ENCODE assay signal across 26 mouse cellular contexts in the genomic region with DNA sequence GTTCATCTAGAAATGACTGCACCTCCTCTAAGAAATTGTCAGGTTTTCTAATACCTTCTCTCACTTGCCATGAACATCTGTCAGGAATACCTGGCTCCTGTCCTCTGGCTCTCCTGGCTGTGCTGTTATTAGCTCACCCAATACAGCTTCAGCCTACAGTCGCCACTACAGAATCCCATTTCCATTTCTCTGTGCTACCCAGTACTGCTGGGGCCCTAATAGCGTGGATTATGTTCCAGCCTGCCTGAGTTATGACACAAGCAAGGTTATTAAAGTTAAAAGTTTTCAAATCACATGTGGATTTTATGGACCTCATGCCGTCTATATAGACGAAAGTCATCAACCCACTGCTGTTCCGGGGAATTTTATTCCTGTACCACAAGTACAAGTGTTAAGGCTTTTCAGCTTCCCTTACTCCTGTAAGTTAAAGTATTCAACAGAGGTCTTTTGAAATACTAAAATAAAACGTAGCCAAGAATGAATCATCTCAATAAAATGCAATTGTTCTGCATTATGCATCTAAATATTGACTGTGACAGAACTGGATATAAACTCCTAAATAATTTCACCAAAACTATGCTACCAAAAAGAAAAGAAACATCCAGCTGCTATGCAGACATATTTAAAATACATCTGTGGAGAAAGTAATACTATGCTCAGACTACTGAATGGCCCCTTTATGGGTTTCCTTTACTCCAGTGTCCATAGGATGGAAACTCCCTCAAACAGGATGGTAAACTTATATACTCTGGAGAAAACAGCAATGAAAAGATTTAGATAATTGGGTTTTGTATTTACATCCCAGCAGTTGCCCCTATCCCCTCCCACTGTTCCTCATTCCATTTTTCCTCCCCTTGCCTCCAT.
"Had no signal": no experiment of that assay in that cellular context is flagged by ENCODE, and none has a peak within 500 bp of the region (broad histone marks: within the 10 kb centered on the region; RNA-seq: fewer than 3 reads in every experiment).

No protein-coding gene starts in this region.

- H3K27me3 ChIP-seq: heart, embryonic 12.5 days; hindbrain, embryonic 12.5 days; hindbrain, embryonic 15.5 days; kidney, embryonic 15.5 days; liver, embryonic 13.5 days had no signal

- H3K4me3 ChIP-seq: gastrocnemius, adult 2 months; heart, embryonic 10.5 days; heart, embryonic 12.5 days; hindbrain, embryonic 10.5 days; hindbrain, embryonic 12.5 days; hindbrain, embryonic 15.5 days; kidney, embryonic 15.5 days; liver, embryonic 13.5 days had no signal

- H3K9me3 ChIP-seq: heart, embryonic 10.5 days; heart, embryonic 12.5 days; hindbrain, embryonic 10.5 days; hindbrain, embryonic 12.5 days; hindbrain, embryonic 15.5 days; kidney, embryonic 15.5 days; liver, embryonic 13.5 days had no signal

- H3K9ac ChIP-seq: heart, embryonic 12.5 days; hindbrain, embryonic 12.5 days; hindbrain, embryonic 15.5 days; kidney, embryonic 15.5 days; liver, embryonic 13.5 days had no signal

- ATAC-seq: hindbrain, postnatal 0 days; intestine, embryonic 16.5 days had no signal

- H3K36me3 ChIP-seq: heart, embryonic 10.5 days; heart, embryonic 12.5 days; hindbrain, embryonic 10.5 days; hindbrain, embryonic 12.5 days; hindbrain, embryonic 15.5 days; kidney, embryonic 15.5 days; liver, embryonic 13.5 days had no signal

- H3K4me1 ChIP-seq: heart, embryonic 10.5 days; heart, embryonic 12.5 days; hindbrain, embryonic 10.5 days; hindbrain, embryonic 12.5 days; hindbrain, embryonic 15.5 days; kidney, embryonic 15.5 days; liver, embryonic 13.5 days had no signal

- DNase-seq: gastrocnemius, adult 2 months; gastrocnemius, postnatal 10 days; gastrocnemius, postnatal 25 days; heart, adult 18-20 months; heart, postnatal 10 days; heart, postnatal 4 days; kidney, adult 11 months; kidney, adult 2 months; kidney, adult 9 months; kidney, postnatal 14 days; kidney, postnatal 36 days; layer of hippocampus, adult 9-11 months; layer of hippocampus, postnatal 36 days; left cerebral cortex, postnatal 4 days; liver; liver, embryonic 13.5 days had no signal

- H3K27ac ChIP-seq: gastrocnemius, adult 2 months; heart, embryonic 10.5 days; hindbrain, embryonic 10.5 days; hindbrain, embryonic 12.5 days; hindbrain, embryonic 15.5 days; hindbrain, postnatal 0 days; kidney, embryonic 15.5 days; kidney, postnatal 0 days; liver, embryonic 13.5 days had no signal

- H3K4me2 ChIP-seq: heart, embryonic 12.5 days; hindbrain, embryonic 12.5 days; hindbrain, embryonic 15.5 days; kidney, embryonic 15.5 days; liver, embryonic 11.5 days; liver, embryonic 13.5 days had no signal
